Mouse (Mus musculus) 416B (cell line): ENCODE measurements around the gene Tex2.
"Not testable (repeated sequence)": the region's sequence is repeated elsewhere in the genome, so short reads cannot be mapped to it uniquely, and the experiment has no call there.

Experiments
- DNase-seq: peaks from one replicate; pipeline ENCODE4 v3.0.0; 2011; ENCODE audit warnings: low read depth

Gene Tex2

DNA sequence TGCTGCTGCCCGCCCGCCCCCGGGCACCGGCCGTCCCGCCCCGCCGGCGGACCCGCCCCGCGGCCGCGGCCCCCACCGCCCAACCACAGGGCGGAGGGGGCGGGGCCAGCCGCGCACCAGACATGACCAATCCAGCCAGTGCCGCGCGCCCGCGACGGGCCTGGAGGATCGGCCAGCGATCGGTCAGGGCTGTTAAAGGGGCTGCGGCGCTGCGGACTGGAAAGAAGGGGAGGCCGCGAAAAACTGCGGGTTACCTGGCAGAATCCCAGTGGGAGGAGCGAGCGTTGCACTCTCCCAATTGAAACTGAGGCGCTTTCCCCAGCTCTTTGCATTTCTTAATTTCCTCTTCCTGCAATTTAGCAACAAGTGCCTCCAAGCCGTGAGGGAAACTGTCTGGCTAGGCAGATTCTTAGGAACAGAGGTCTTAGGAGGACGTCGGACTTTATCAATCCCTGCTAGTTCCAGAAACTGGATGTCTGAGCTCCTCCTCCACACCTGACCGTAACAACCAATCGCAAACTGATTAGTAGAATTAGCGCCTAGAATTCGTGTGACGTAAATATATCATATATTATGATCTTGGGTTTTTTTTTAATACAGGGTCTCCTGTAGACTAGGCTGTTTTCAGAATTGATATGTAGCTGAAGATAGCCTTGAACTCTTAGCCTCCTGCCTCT lies at the start of gene Tex2:
TSS of gene Tex2 (minus strand) at position 463 of the 677 bp plus-strand sequence.
- peak; percentile 97 for DNase-seq

DNA sequence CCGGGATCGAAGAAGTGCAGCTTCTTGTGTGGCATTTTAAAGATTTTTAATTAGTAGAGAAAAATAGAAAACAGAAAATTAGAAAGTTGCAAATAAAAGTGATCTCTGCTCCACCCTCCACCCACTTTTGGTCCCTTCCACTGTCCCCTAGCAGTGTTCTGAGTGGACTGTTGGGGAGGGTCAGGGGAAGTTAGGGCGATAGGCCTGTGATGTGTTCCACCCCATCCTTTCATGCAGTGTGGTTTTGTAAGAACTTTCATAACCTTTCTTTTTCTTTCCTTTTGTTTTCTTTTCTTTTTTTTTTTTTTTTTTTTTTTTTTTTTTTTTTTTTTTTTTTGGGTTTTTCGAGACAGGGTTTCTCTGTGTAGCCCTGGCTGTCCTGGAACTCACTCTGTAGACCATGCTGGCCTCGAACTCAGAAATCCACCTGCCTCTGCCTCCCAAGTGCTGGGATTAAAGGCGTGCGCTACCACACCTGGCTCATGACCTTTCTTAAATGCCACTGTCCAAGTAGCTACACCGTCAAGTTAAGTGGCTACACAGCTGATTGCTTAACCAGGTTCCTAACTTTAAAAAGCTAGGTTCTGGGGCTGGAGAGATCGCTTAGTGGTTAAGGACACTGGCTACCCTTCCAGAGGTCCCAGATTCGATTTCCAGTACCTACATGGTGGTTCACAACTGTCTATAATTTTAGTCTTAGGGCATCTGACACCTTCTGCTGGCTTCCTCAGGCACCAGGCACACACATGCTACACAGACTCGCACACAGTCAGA lies 49.6 kb upstream of the Tex2 start:
- DNase-seq = no peak

DNA sequence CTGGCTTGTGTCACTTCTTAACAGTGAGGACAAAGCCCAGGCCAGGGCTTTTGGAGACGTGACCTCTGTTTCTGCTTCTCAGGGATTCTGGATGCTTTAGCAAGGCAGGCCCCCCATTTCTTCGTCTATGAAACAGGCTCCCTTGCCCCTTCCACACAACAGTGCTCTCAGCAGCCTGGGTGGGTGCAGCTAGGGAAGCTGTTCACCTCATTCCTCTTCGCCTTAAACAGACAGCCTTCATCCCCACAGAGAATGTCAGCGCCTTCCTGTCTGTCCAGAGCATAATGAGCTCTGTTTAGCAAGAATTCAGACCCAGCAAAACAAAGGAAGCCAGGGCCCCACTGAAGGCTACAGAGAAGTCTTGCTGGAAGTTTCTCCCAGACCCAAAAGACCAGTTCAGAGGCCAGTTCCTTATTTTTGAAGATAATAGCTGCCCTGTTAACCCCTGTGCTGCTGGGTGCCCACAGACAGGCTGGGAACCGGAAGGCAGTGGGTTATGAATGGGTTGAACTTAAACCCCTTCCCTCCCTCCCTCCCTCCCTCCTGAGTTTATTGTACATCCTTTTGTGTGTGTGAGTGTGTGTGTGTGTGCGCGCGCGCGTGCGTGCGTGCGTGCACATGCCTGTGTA lies 47.3 kb upstream of the Tex2 start:
- peak; percentile 67 for DNase-seq

DNA sequence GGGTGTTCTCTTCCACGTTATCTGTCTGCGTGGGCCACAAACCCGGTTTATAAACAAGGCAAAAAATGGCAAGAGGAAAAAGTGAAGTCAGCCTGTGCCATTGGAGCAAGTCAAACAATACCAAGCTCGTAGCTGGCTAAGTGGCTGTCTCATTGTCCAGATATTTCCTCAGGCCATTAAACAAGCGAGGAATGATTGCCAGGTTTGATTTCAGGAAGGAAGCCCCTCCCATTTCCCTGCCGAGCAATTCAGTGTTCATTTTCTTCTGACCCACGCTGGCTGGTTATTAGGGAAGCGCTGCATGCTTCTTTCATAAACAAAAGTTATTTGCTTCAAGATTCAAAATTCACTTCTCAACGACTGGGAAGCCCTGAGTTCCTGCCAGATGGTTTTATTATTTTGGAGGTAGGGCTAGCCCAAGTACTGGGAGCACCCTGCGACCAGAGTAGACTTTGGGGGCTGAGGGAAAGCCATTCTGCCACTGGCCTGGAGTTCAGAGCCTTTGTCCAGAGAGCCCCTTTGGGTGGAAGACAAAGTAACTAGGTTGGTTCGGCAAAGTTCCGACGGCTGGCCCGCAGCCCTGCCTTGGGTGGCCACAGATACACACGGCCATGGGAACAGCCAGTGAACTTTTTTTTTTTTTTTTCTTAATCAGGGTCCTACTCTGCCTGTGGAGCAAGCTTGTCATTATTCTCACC lies 46.5 kb upstream of the Tex2 start:
- peak; percentile 74 for DNase-seq

DNA sequence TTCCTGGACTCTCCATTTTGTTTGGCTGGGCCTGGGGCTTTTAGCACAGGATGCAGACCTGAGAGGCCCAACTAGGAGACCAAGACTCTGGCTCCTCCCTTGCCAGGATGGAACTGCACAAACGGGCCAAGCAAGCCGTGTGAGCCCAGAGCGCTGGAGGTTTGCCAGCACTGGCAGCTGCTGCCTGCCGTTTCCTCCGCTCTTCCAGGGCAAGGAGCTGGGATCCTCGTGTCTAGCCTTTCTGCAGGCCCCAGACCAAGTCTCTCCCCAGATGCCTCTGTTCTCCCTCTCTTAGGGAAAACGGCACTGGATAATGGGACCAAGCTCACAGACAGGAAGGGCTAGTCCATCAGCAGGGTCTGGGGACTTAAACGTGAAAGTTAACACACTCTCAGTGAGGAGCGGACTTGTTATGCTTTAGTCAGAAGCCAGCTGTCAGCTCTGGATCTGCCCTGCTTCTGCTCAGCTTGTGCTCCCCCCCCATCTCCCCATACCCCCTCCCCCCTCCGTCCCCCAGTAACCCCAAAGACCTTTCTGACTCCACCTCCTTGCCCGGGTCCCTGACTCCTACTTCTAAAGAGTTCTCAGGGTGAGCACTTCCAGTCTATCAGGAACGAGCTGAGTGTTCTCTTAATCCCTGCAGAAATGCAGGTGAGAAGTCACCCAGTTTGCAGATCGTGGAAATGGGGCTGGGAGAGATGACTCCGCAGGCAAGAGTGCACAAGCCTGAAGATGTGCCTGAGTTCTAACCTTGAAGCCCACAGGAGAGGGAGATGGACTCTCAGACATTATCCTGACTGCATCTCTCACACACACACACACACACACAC lies 45.0 kb upstream of the Tex2 start:
- peak; percentile 23 for DNase-seq

DNA sequence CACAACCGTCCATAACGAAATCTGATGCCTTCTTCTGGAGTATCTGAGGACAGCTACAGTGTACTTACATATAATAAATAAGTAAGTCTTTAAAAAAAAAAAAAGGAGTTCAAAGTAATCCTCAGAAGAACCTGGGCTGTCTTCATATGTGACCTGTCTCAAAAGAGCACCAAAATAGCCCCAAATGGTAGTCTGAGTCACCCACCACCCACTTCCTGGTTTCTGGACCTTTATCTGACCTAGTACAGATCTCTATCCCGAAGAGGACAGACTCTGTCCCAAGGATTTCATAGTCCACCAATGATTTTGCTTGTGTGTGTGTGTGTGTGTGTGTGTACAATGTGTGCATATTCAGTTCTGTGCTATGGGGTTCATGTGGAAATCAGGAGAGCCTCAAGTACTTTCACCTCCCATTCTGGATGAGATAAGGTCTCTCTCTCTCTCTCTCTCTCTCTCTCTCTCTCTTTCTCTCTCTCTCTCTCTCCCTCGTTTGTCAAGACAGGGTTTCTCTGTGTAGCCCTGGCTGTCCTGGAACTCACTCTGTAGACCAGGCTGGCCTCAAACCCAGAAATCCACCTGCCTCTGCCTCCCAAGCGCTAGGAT lies 43.8 kb upstream of the Tex2 start:
- DNase-seq = peak; percentile 67

DNA sequence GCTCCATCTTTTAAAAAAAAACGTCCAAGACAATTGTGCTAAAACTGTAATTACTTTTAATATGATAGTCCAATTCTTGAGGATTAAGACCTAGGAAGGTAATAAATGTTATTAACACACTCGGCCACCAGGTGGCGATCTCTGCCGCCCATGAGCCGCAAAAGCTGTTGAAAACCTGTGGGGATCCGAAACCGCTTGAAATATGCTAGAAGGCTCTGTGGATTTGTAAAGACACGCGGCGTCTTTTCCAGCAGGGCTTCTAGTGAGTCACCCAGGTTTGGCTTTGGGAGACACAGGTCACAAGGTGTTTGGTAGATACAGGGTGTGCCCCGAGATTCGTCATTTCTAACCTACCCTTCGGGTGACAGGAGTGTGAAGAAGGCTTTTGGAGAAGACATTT lies 35.1 kb upstream of the Tex2 start:
- peak; percentile 87 for DNase-seq

DNA sequence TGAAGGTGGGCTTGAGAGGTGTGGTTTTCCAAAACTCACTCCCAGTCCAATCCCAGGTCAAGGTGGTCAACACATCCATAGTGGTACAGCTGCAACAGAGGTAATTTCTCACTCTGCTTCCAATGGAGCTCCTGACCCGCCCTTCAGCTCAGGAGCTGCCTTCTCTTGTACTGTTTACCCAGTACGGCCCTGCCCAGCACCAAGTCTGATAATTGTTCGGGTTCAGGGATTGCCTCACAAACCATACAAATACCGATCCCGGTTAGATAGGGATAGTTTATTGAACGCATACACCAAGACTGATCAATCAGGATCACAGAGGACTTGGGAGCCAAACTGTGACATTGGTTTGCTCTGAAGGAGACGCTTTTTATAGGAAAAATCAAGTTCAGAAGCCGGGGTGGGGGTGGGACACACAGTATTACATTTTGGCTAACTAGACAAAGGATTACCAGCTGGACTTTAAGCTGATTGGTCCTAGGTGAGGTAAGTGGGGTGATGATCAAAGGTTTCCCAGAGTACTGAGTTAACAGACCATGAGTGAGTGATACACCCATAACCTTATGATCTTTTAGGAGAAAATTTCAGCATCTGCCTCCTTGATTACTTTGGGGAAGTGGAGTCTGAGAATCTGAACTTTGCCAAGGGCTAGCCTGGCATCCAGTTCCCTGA lies 29.9 kb upstream of the Tex2 start:
- no peak for DNase-seq

DNA sequence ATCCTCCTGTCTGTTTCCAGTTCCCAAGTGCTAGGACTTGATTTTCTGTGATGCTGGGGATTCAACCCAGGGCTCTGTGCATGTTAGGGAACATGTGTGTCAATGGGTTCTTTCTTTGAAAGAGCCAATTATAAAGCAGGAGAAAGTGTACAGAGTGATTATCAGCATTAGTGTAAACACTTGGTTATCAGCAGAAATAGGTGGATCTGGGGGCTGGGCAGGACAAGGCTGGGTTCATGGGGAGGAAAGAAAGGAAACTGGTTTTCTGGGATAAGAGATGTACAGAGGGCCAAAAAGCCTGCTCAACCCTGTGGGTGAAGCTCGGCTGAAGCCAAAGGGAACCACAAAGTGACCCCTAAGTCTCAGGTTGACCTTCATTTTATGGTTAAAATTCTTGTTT lies 28.4 kb upstream of the Tex2 start:
- DNase-seq = no peak

DNA sequence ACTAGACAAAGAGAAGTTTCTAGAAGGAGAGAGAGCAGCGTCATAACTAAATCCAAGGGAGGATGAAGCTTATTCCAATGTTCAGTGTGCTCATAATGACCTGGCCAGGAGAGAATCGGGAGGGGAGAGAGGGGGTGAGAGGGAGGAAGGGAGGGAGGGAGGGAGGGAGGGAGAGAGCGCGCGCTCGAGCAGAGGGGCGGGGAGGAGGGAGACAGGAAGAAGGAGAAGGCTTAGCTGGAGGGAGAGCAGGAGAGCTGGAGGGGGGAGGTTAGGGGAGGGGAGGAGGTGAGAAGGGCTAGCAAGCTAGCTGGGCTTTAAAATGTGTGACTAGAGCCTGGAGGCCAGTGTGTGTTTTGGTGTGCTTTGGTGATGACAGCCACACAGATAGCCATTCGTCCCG lies 26.8 kb upstream of the Tex2 start:
- DNase-seq = no peak

DNA sequence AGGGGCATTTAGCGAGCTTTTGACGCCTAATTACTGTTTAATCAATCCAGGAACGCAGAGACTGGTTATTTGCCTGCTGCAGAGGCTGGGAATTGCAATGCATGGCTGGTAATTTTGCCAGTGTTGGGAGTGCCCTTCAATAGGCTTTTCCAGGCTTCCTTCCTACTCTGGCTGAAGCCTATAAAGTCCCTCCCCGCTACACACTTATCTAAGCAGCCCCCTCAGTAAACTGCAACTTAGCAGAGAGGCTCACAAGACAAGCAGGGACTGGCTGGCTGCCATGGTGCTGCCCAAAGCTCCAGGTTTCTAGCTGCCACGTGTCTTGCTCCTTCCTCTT lies 26.1 kb upstream of the Tex2 start:
- no peak for DNase-seq

DNA sequence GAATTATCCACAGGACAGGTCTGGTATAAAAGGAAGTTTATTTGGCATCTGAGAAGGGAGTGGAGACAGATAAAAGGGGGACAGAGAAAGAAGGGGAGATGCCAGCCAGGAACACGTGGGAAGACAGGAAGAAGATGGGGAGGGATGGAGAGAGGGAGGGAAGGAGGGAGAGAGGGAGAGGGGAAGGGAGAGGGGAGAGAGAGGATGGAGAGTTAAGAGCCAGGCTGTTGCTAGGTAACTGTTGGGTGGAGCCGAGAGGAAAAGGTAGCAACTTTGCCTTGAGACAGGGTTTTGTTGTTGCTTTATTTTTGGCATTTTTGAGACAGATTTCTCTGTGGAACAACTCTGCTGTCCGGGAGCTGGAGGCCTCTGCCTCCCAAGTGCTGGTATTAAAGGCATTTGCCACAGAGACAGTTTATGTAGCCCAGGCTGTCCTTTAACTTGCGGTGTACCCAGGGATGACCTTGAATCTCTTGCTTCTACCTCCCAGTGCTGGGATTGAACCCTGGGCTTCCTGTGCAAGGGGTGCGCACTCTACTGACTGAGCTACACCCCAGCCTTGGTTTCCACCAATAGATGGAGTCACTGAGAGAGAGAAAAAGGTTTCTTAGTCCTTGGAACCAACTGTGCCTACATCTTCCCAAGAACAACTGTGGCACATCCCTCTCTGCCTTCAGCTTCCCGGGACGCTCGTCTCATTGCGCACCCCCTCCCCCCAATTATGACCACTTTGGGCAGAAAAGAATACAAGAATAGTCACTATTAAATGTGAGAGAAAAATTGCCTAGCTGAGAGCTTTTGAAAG lies 25.5 kb upstream of the Tex2 start:
- DNase-seq = no peak

DNA sequence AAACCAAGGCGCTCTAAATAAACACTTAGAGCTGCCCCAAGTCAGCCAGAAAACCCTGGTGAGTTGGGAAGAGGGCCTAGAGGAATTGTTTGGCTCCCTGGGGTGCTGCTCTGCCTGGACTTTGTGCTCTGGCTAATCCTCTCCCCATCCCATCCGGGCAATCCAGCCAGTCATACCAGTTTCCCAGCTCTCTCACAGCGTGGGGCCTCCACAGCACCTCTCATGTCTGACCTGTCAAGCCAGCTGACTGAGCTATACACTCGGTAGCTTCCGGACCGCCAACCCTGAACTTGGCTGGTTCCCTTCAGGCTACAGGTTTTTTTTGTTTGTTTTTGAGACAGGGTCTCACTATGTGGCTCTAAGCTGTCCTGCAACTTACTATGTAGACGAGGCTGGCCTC lies 24.5 kb upstream of the Tex2 start:
- DNase-seq = no peak

DNA sequence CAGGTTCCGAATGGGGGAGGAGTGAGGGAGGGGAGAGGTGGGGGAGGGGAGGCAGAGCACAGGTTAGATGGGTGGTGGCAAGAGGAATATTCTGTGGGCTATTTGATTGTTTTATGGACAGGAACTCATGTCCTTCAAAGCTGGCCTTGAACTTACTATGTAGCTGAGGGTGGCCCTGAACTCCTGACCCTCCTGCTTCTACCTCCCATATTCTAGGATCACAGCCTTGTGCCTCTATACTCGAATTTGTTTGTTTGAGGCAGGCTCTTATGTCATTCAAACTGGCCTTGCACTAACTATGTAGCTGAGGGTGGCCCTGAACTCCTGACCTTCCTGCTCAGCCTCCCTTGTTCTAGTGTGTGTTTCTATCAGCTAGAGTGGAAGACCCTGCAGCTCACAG lies 22.7 kb upstream of the Tex2 start:
- no peak for DNase-seq

DNA sequence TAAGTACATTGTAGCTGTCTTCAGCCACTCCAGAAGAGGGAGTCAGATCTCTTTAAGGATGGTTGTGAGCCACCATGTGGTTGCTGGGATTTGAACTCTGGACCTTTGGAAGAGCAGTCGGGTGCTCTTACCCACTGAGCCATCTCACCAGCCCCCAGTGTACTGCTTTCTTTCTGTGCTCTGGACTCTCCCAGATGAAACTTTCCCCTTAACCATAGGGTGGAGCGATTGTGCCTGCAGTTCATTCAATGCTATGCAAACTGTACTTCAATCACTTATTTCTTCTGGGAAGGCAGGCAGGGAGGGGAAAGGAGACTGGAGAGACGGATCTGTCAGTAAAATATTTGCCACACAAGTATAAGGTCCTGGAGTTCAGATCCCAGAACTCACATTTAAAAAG lies 21.0 kb upstream of the Tex2 start:
- DNase-seq = not testable (repeated sequence)

DNA sequence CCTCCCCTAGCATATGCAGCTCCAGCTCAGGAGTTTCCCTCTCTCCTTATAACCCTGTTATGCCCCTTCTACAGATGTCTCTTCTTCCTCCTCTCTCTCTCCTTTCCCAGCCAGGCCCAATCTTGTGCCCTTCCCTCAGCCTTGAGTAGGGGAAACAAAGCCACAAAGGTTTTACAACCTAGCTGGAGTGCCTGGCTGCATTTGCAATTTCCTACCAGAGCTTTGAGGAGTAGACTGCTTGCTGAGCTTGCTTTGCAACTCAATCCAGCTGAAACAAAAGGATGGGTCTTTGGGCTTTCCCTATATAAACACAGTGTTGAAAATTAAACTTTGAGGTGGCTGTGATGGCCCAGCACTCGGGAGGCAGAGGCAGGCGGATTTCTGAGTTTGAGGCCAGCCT lies 20.2 kb upstream of the Tex2 start:
- DNase-seq = no peak

DNA sequence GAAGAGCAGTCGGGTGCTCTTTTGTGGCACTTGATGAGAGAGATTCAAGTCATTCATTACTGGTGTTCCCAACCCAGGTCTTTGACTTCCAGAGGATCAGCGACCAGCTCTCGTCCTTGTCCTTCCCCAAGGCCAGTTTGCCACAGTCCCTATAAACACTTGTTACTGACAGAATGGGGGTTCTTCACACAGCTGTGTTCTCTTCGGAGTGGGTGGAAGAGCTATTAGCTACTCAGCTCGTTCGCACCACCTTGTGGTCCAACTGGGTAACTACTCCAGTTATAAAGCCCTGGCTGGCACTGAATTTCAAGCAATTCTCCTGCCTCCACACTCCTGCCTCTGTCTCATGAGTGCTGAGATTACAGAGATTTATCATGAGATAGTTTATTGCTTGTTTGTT lies 14.5 kb upstream of the Tex2 start:
- DNase-seq = peak; percentile 87

DNA sequence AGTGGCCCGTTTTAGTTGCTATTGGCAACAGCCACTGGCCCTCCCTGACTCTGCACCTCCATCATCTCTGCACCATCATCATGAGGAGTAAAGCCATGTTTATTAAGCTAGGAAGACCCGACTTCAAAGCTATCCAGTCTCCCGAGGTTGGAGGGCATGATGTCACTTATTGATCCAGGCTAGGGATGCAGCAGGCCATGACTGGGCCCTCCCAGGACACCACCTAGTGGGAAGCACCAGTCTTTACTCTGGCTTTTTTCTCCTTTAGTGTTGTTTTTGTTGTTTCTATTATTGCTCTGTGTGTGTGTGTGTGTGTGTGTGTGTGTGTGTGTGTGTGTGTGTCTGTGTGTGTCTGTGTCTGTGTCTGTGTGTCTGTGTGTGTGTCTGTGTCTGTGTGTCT lies 12.4 kb upstream of the Tex2 start:
- no peak for DNase-seq

DNA sequence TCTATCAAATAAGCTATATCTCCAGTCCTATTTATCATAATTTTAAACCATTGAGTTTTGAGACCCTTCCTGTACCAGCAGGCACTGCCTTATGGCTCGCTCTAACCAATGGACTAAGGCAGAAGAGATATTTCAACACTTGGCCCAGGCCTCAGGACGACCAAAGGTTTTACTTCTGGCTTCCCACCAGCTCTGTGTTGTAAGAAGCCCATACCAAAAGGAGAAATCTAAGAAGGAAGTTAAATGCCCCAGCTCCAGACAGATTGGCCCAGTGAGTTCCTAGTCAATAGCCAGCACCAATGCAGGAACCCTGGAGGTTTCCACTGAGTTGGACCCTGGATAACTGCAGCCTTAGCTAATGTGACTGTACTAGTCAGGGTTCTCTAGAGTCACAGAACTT lies 10.4 kb upstream of the Tex2 start:
- DNase-seq = peak; percentile 81

DNA sequence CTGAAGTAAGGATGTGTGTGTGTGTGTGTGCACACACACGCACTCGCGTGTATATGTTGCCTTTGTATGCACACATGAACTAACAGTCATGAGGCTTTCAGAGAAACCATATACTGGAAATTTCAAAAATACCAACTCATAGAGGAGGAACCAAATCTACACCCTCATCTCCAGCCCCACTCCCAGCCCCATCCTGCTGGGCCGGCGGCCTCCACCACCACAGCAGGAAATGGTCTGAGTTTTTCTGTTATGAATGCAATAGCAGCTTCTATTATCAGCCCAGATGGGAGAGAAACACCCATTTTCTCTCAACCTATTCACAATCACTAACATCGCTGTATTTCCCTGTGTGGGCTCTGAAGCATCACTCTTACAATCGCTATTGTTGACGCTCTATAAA lies 8.8 kb upstream of the Tex2 start:
- DNase-seq = peak; percentile 84
